Mouse (Mus musculus): ENCODE measurements around the gene Thap7.

DNA sequence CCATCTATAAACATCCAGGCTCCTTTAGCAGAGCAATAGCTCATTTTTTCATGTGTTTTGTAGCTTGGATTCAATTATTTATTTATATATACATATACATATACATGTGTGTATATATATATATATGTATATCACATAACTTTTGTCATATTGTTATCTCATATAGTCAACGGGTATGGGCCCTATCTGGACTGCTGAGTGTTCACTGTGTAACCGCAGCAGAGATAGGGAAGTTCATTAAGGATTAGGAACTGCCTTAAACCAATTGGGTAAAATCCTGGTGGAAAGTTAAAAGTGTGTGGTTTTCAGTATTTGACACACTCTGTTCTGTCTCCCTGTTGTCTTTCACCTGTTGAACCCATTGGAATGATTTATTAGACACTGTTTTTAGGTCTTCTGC lies 49.5 kb downstream of the Thap7 start:
- TF ChIP-seq POLR2A (IDR thresholded peaks at IDR 0.05; ENCODE audit: low read depth, low read length) (no peak), CTCF (conservative IDR thresholded peaks at IDR 0.05; ENCODE audit: insufficient read depth, insufficient read length, low read depth, low read length) (no peak)
